Mouse (Mus musculus) forebrain, embryonic 10.5 days (tissue): ENCODE data around the gene Eif2s2. TPM values are rescaled to one million over a fixed set of nuclear protein-coding genes. Genes with fewer than 3 reads are reported as not detected.

Experiments
- polyA plus RNA-seq: library from polyadenylated mRNA; unstranded; fragments of >200 nt; fragmentation: Nextera tagmentation; extraction: Ambion mirVana; gene quantifications from 2 replicates; pipeline ENCODE4 v1.2.1, GENCODE M21; 2016

Eif2s2 gene
- polyA plus RNA-seq, 1 experiment from 2014 or later, result 118 TPM

Other genes starting within 250 kb of the Eif2s2 start
- gene Chmp4b, start 241.2 kb downstream of the Eif2s2 start, polyA plus RNA-seq, result 12.9 and 13.4 TPM in 2 replicates
- not detected in 2 replicates for gene Gm14214, start 122.9 kb downstream of the Eif2s2 start, polyA plus RNA-seq
- 45.6 and 56.1 TPM in 2 replicates for gene Raly, start 101.8 kb downstream of the Eif2s2 start, polyA plus RNA-seq
- 1.3 and 2.0 TPM in 2 replicates for gene a, start 101.5 kb downstream of the Eif2s2 start, polyA plus RNA-seq
- gene Gm14226, start 125.3 kb upstream of the Eif2s2 start, polyA plus RNA-seq, result 0.06 and 0.20 TPM in 2 replicates
- gene Ahcy, start 181.6 kb upstream of the Eif2s2 start, polyA plus RNA-seq, result 114 TPM in 2 replicates
- 54.7 and 58.7 TPM in 2 replicates for gene Itch, start 240.6 kb upstream of the Eif2s2 start, polyA plus RNA-seq